Mouse (Mus musculus) midbrain, embryonic 14.5 days (tissue): ENCODE results near the gene Rere. TPM values are rescaled to one million over a fixed set of nuclear protein-coding genes. Genes with fewer than 3 reads are reported as not detected.

Source experiments
- ATAC-seq: fragments of 200-750 bp; cut with Nextera tagmentation; 2 replicates; pipeline ENCODE4 v1.8.0; 2017; ENCODE audit warnings: moderate number of reproducible peaks, moderate library complexity; ENCODE audit not compliant: low FRiP score, low TSS enrichment
- DNase-seq: peaks from one replicate; pipeline ENCODE4 v3.0.0-alpha.2; 2015
- H3K27ac ChIP-seq: fragments of 300-500 bp; sonication (generic); replicated peaks from 2 replicates; pipeline ENCODE4 v1.5.1; 2014; ENCODE audit warnings: mild to moderate bottlenecking, low read depth, low read length, moderate library complexity
- H3K27me3 ChIP-seq: fragments of 300-500 bp; sonication (generic); 2 replicates; pipeline ENCODE4 v1.6.1; 2014; ENCODE audit warnings: low read length, control low read depth, mixed read lengths; ENCODE audit not compliant: control insufficient read depth, insufficient read depth
- H3K36me3 ChIP-seq: fragments of 300-500 bp; sonication (generic); 2 replicates; pipeline ENCODE4 v1.6.1; 2014; ENCODE audit warnings: low read length, control low read depth; ENCODE audit not compliant: control insufficient read depth, insufficient read depth
- H3K4me1 ChIP-seq: fragments of 300-500 bp; sonication (generic); 2 replicates; pipeline ENCODE4 v1.6.1; 2014; ENCODE audit warnings: mild to moderate bottlenecking, antibody characterized with exemption, low read length, control low read depth; ENCODE audit not compliant: control insufficient read depth, insufficient read depth
- H3K4me2 ChIP-seq: fragments of 300-500 bp; sonication (generic); 2 replicates; pipeline ENCODE4 v1.6.1; 2014; ENCODE audit warnings: mild to moderate bottlenecking, low read length, moderate library complexity
- H3K4me3 ChIP-seq: fragments of 300-500 bp; sonication (generic); replicated peaks from 2 replicates; pipeline ENCODE4 v1.5.1; 2014; ENCODE audit warnings: low read depth, low read length
- H3K9ac ChIP-seq: fragments of 300-500 bp; sonication (generic); replicated peaks from 2 replicates; pipeline ENCODE4 v1.6.1; 2014; ENCODE audit warnings: mild to moderate bottlenecking, low read length, moderate library complexity
- H3K9me3 ChIP-seq: fragments of 300-500 bp; sonication (generic); 2 replicates; pipeline ENCODE4 v1.6.1; 2016; ENCODE audit warnings: low read length, control low read depth, mixed read lengths; ENCODE audit not compliant: control insufficient read depth
- WGBS: fragments of 180-500 bp; shearing (Covaris S2); extraction: QIAGEN DNeasy Blood & Tissue Kit; methylation state at CpG from one replicate; pipeline ENCODE4 v1.1.7; 2014; 5-methylcytosine and 5-hydroxymethylcytosine counted together
- polyA plus RNA-seq: library from polyadenylated mRNA; unstranded; fragments of >200 nt; fragmentation: Nextera tagmentation; extraction: Ambion mirVana; gene quantifications from 2 replicates; pipeline ENCODE4 v1.2.1, GENCODE M21; 2014

Rere gene
- polyA plus RNA-seq, 1 experiment from 2014 or later = 48.6 TPM

DNA sequence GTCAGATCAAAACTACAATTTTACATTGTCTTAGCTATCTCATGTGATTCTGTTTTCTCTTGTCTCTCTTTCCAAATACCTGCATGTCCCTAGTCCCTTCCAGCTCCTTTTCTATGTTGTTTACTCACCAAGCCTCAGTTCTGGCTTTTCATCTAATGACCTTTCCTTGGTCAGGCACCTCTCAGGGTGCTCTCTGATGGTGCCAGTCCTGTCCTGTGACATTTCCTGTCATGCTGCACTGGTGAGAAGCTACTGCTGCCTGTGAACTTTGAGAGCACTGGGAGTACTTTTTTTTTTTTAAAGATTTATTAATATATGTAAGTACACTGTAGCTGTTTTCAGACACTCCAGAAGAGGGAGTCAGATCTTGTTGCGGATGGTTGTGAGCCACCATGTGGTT lies 25.8 kb downstream of the Rere start:
- no peak for DNase-seq
- peaks cover 18% of the 10 kb centered on the region for H3K4me1 ChIP-seq

GRCm38 (mm10) chr4:150311431-150311830 lies 30.0 kb downstream of the Rere start:
- DNase-seq = no peak
- H3K9me3 ChIP-seq = no peaks in the 10 kb centered on the region
- WGBS = 93% methylated on average over 2 of the region's 2 CpGs

More for the DNA sequence above, 25.8 kb downstream of the Rere start:
- H3K9ac ChIP-seq = no peak overlapping the region
- no peaks in the 10 kb centered on the region for H3K27me3 ChIP-seq
- WGBS = 93% methylated on average over 1 of the region's 1 CpGs
- H3K36me3 ChIP-seq = no peaks in the 10 kb centered on the region
- no peak overlapping the region for H3K4me3 ChIP-seq
- H3K4me2 ChIP-seq = no peak overlapping the region
- no peaks in the 10 kb centered on the region for H3K9me3 ChIP-seq
- H3K27ac ChIP-seq = no peak overlapping the region
- no peak for ATAC-seq

GRCm38 (mm10) chr4:150312646-150313045 lies 31.2 kb downstream of the Rere start:
- H3K9me3 ChIP-seq = no peaks in the 10 kb centered on the region
- H3K4me2 ChIP-seq = no peak overlapping the region
- no peak overlapping the region for H3K4me3 ChIP-seq
- DNase-seq = no peak
- ATAC-seq = no peak
- no peak overlapping the region for H3K9ac ChIP-seq
- peaks cover 15% of the 10 kb centered on the region for H3K4me1 ChIP-seq
- H3K27ac ChIP-seq = no peak overlapping the region
- H3K36me3 ChIP-seq = no peaks in the 10 kb centered on the region
- 90% methylated on average over 2 of the region's 2 CpGs for WGBS
- no peaks in the 10 kb centered on the region for H3K27me3 ChIP-seq

More at GRCm38 (mm10) chr4:150311431-150311830, 30.0 kb downstream of the Rere start:
- H3K4me1 ChIP-seq = peaks cover 15% of the 10 kb centered on the region
- H3K27me3 ChIP-seq = no peaks in the 10 kb centered on the region
- H3K4me3 ChIP-seq = no peak overlapping the region
- no peak overlapping the region for H3K4me2 ChIP-seq
- no peak overlapping the region for H3K27ac ChIP-seq
- H3K36me3 ChIP-seq = no peaks in the 10 kb centered on the region
- H3K9ac ChIP-seq = no peak overlapping the region
- ATAC-seq = no peak

GRCm38 (mm10) chr4:150315301-150315700 lies 33.9 kb downstream of the Rere start:
- H3K27ac ChIP-seq = no peak overlapping the region
- H3K27me3 ChIP-seq = no peaks in the 10 kb centered on the region
- H3K4me3 ChIP-seq = no peak overlapping the region
- H3K4me2 ChIP-seq = no peak overlapping the region
- no peaks in the 10 kb centered on the region for H3K9me3 ChIP-seq
- H3K9ac ChIP-seq = no peak overlapping the region
- ATAC-seq (no peak), DNase-seq (no peak)
- H3K4me1 ChIP-seq = 0 out of 2 replicates have a peak, but pooled peaks cover 5% of the 10 kb centered on the region
- WGBS = 97% methylated on average over 19 of the region's 19 CpGs
- H3K36me3 ChIP-seq = no peaks in the 10 kb centered on the region

DNA sequence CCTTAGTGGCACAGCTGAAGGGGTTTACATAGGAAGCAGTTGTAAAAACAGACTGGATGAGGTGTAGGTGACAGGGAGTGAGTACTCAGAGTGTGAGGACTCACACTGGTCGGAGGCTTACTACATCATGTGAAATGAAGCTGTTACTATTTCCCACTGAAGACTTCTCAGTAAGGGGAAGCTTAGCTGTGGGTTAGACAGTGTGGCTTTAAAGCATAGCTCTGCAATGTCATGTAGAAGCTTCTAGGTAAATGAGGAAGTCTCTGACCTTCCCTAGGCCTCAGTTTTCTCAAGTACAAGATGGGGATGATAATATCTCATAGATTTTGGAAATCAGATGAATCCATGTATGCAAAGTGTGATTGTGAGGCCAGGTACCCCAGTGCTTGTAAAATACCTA lies 35.1 kb downstream of the Rere start:
- Histone ChIP-seq H3K4me3 (no peak overlapping the region), H3K27me3 (no peaks in the 10 kb centered on the region), H3K9me3 (no peaks in the 10 kb centered on the region), H3K4me1 (no peaks in the 10 kb centered on the region), H3K9ac (no peak overlapping the region), H3K4me2 (no peak overlapping the region), H3K36me3 (no peaks in the 10 kb centered on the region), H3K27ac (no peak overlapping the region)
- DNase-seq (no peak), ATAC-seq (no peak)
- 100% methylated on average over 1 of the region's 1 CpGs for WGBS

GRCm38 (mm10) chr4:150325046-150325801 lies 43.8 kb downstream of the Rere start:
- H3K27ac ChIP-seq = no peak overlapping the region
- WGBS = 80% methylated on average over 3 of the region's 3 CpGs
- H3K4me1 ChIP-seq = 0 out of 2 replicates have a peak, but pooled peaks cover 7% of the 10 kb centered on the region
- no peaks in the 10 kb centered on the region for H3K9me3 ChIP-seq
- no peaks in the 10 kb centered on the region for H3K36me3 ChIP-seq
- H3K4me2 ChIP-seq = no peak overlapping the region
- DNase-seq (no peak), ATAC-seq (no peak)
- H3K9ac ChIP-seq = no peak overlapping the region
- no peaks in the 10 kb centered on the region for H3K27me3 ChIP-seq
- no peak overlapping the region for H3K4me3 ChIP-seq

- no peak overlapping the region for H3K9ac ChIP-seq
- no peaks in the 10 kb centered on the region for H3K27me3 ChIP-seq
- WGBS = 84% methylated on average over 2 of the region's 2 CpGs
- ATAC-seq (no peak), DNase-seq (no peak)
- H3K36me3 ChIP-seq = no peaks in the 10 kb centered on the region
- H3K27ac ChIP-seq = no peak overlapping the region
- H3K4me2 ChIP-seq = no peak overlapping the region
- 0 out of 2 replicates have a peak, but pooled peaks cover 7% of the 10 kb centered on the region for H3K4me1 ChIP-seq
- H3K4me3 ChIP-seq = no peak overlapping the region
- H3K9me3 ChIP-seq = no peaks in the 10 kb centered on the region
Observed at GRCm38 (mm10) chr4:150326005-150326404, 44.6 kb downstream of the Rere start.

GRCm38 (mm10) chr4:150327476-150327875 lies 46.0 kb downstream of the Rere start:
- WGBS = 86% methylated on average over 4 of the region's 4 CpGs
- Histone ChIP-seq H3K9ac (no peak overlapping the region), H3K27me3 (no peaks in the 10 kb centered on the region), H3K9me3 (no peaks in the 10 kb centered on the region), H3K27ac (no peak overlapping the region), H3K4me2 (no peak overlapping the region), H3K36me3 (no peaks in the 10 kb centered on the region), H3K4me1 (peaks cover 8% of the 10 kb centered on the region; the same call in 1 of the 2 replicates), H3K4me3 (no peak overlapping the region)
- no peak for DNase-seq
- no peak for ATAC-seq
